In genomic region chr5:124327510-124328364, GRCm38 (mm10) we compare ENCODE assay signal across 8 mouse cellular contexts. TPM values are rescaled to one million over a fixed set of nuclear protein-coding genes. Genes with fewer than 3 reads are reported as not detected.
DNase-seq lines count a peak whose midpoint lies in the region; ATAC-seq lines count a peak whose summit lies in the region.

Mphosph9 (minus strand) TSS chr5:124327972.
2810006K23Rik (plus strand) TSS chr5:124328089.

- peak within 1 kb of the TSS; percentile 98 for H3K27ac ChIP-seq in hindbrain, embryonic 16.5 days (ENCODE audit: low read depth, low read length)
- H3K27ac ChIP-seq in macrophage = peak within 1 kb of the TSS; percentile 38

- ATAC-seq in hindbrain, embryonic 16.5 days = peak; percentile 98

- WGBS in hindbrain, embryonic 16.5 days = under 1% methylated on average over 72 of the region's 72 CpGs
- under 1% methylated on average over 63 of the region's 72 CpGs for WGBS in macrophage (ENCODE audit: missing documents)

- DNase-seq in WW6 (ENCODE audit: low read depth, low spot score) = peak; percentile 99
- DNase-seq in cerebellum, postnatal 4 days (ENCODE audit: low spot score in 2 of 2) = peak; percentile 99
- peak; percentile 99 for DNase-seq in gastrocnemius, adult 18-20 months (ENCODE audit: low spot score)
- peak; percentile 99 for DNase-seq in left cerebral cortex, adult 18-20 months (ENCODE audit: low spot score in 2 of 2)
- peak; percentile 100 for DNase-seq in right cerebral cortex, adult 18-20 months
- peak; percentile 99 for DNase-seq in urinary bladder, postnatal 10 days (ENCODE audit: low spot score)

- peaks cover 3% of the 10 kb centered on the region; the same call in 1 of the 2 replicates for H3K36me3 ChIP-seq in hindbrain, embryonic 16.5 days (ENCODE audit: control insufficient read depth, insufficient read depth, low read length)
- H3K36me3 ChIP-seq in macrophage (ENCODE audit: inconsistent target) = no peaks in the 10 kb centered on the region

- H3K9me3 ChIP-seq in hindbrain, embryonic 16.5 days (ENCODE audit: control insufficient read depth, low read length) = no peaks in the 10 kb centered on the region

- H3K4me1 ChIP-seq in hindbrain, embryonic 16.5 days (ENCODE audit: control insufficient read depth, insufficient read depth, low read depth, low read length) = peaks cover 16% of the 10 kb centered on the region

- H3K79me2 ChIP-seq in macrophage (ENCODE audit: inconsistent target) = peaks cover 7% of the 10 kb centered on the region; the same call in 1 of the 2 replicates

- peak within 1 kb of the TSS; percentile 74 for H3K4me3 ChIP-seq in hindbrain, embryonic 16.5 days (ENCODE audit: low read length)
- peak within 1 kb of the TSS; percentile 89 for H3K4me3 ChIP-seq in macrophage (ENCODE audit: inconsistent target)

- no peaks in the 10 kb centered on the region for H3K27me3 ChIP-seq in hindbrain, embryonic 16.5 days (replicated peaks; ENCODE audit: control insufficient read depth, insufficient read depth, low read length)

- peak within 1 kb of the TSS; percentile 85 for H3K9ac ChIP-seq in hindbrain, embryonic 16.5 days (ENCODE audit: low read depth, low read length)

- H3K4me2 ChIP-seq in hindbrain, embryonic 16.5 days (ENCODE audit: low read length) = peak within 1 kb of the TSS; percentile 91

RNA-seq across cellular contexts. Expression of gene Mphosph9, which starts in this region (rescaled TPM):
- 1 to 10 TPM; 3.1 to 3.3 TPM for total RNA-seq in gastrocnemius, adult 18-20 months (2021)
- 9.1 and 9.9 TPM in 2 replicates for polyA plus RNA-seq in hindbrain, embryonic 16.5 days (2015; fragmentation: Nextera tagmentation; extraction: Ambion mirVana)
- 10 to 100 TPM; 13.8 to 22.5 TPM for total RNA-seq in left cerebral cortex, adult 18-20 months (2021)
- 10 to 100 TPM in 16 of 26 experiments, 1 to 10 TPM in 10; 2.0 to 39.8 (median 11.8) TPM for total RNA-seq in macrophage (2018; cell fraction: chromatin; rRNA removed)
- total RNA-seq in macrophage (2018; cell fraction: cytosol; rRNA removed) = 1 to 10 TPM in 25 of 26 experiments, under 1 TPM in 1; 0.96 to 3.0 (median 1.9) TPM
- 10 to 100 TPM in 5 of 26 experiments, 1 to 10 TPM in 20, under 1 TPM in 1; 0.75 to 20.8 (median 6.5) TPM for total RNA-seq in macrophage (2018; cell fraction: nucleus; rRNA removed)
- 1.4 to 2.4 TPM (median 2.1 TPM) in 3 replicates for polyA plus RNA-seq in macrophage (2018)

RNA-seq across cellular contexts. Expression of gene 2810006K23Rik, which starts in this region (rescaled TPM):
- 1 to 10 TPM; 7.3 to 7.7 TPM for total RNA-seq in gastrocnemius, adult 18-20 months (2021)
- 13.3 and 14.2 TPM in 2 replicates for polyA plus RNA-seq in hindbrain, embryonic 16.5 days (2015; fragmentation: Nextera tagmentation; extraction: Ambion mirVana)
- total RNA-seq in left cerebral cortex, adult 18-20 months (2021) = 10 to 100 TPM; 14.0 TPM
- 10 to 100 TPM in 2 of 26 experiments, 1 to 10 TPM in 15, under 1 TPM in 3, not detected in 6; 0.37 to 11.4 (median 4.6) TPM for total RNA-seq in macrophage (2018; cell fraction: chromatin; rRNA removed)
- total RNA-seq in macrophage (2018; cell fraction: cytosol; rRNA removed) = 10 to 100 TPM in 11 of 26 experiments, 1 to 10 TPM in 15; 3.6 to 12.0 (median 9.4) TPM
- 10 to 100 TPM in 2 of 26 experiments, 1 to 10 TPM in 21, under 1 TPM in 2, not detected in 1; 0.92 to 13.2 (median 2.8) TPM for total RNA-seq in macrophage (2018; cell fraction: nucleus; rRNA removed)
- 10.0 to 15.0 TPM (median 13.1 TPM) in 3 replicates for polyA plus RNA-seq in macrophage (2018)

Comparison
In these comparisons a context has a peak if more than half of its experiments do, and no peak if none do; other contexts are left out.
1. Peak in every context shown above with its lines: DNase-seq, ATAC-seq, H3K4me3 ChIP-seq and H3K27ac ChIP-seq.